Mouse (Mus musculus): ENCODE results near the gene 8030411F24Rik. TPM values are rescaled to one million over a fixed set of nuclear protein-coding genes. Genes with fewer than 3 reads are reported as not detected.

Gene 8030411F24Rik
- total RNA-seq, 2 experiments from 2014 or later: not detected

Other genes starting within 250 kb of the 8030411F24Rik start
- 10 to 100 TPM; 11.6 to 13.5 TPM for gene Nxt1, start 109.4 kb upstream of the 8030411F24Rik start, total RNA-seq (2021)
- gene Gzf1, start 101.0 kb upstream of the 8030411F24Rik start, total RNA-seq (2021): 10 to 100 TPM; 28.9 to 30.9 TPM
- 100 to 1,000 TPM; 333 to 361 TPM for gene Napb, start 49.5 kb upstream of the 8030411F24Rik start, total RNA-seq (2021)
- gene Cstl1, start 31.7 kb upstream of the 8030411F24Rik start, total RNA-seq (2021): under 1 TPM in 1 of 2 experiments, not detected in 1; 0.99 TPM
- not detected for gene Cst11, start 10.5 kb upstream of the 8030411F24Rik start, total RNA-seq (2021)
- gene Cst12, start 7.4 kb downstream of the 8030411F24Rik start, total RNA-seq (2021): 1 to 10 TPM; 2.4 to 2.7 TPM
- not detected for gene Cst8, start 16.8 kb downstream of the 8030411F24Rik start, total RNA-seq (2021)
- not detected for gene Cst13, start 38.1 kb downstream of the 8030411F24Rik start, total RNA-seq (2021)
- gene Cst9, start 53.1 kb downstream of the 8030411F24Rik start, total RNA-seq (2021): not detected
- gene 9230104L09Rik, start 83.0 kb downstream of the 8030411F24Rik start, total RNA-seq (2021): not detected
- gene Cst3, start 93.7 kb downstream of the 8030411F24Rik start, total RNA-seq (2021): 1,000 to 10,000 TPM; 1,805 to 1,873 TPM
- gene Gm1330, start 221.2 kb downstream of the 8030411F24Rik start, total RNA-seq (2021): not detected
- not detected for gene Gm10750, start 235.2 kb downstream of the 8030411F24Rik start, total RNA-seq (2021)

All from left cerebral cortex, postnatal 25 days (tissue).